ENCODE assay signal across 9 mouse cellular contexts in the genomic region with DNA sequence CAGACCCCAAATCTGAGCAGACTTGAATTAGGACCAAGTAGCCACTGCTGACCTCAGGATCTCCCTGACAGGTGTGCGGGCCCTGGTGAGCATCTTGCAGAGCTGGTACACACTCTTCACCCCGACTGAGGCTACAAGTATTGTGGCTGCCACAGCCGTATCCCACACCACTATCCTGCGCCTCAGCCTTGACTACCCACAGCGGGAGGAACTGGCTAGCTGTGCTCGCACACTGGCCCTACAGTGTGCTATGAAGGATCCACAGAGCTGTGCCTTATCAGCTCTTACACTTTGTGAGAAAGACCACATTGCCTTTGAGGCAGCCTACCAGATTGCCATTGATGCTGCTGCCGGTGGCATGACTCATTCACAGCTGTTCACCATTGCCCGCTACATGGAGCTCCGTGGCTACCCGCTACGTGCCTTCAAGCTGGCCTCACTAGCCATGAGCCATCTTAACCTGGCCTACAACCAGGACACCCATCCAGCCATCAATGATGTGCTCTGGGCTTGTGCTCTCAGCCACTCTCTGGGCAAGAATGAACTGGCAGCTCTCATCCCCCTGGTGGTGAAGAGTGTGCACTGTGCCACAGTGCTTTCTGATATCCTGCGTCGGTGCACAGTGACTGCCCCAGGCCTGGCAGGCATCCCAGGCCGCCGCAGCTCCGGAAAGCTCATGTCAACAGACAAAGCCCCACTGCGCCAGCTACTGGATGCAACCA. TPM values are rescaled to one million over a fixed set of nuclear protein-coding genes. Genes with fewer than 3 reads are reported as not detected.
DNase-seq lines count a peak whose midpoint lies in the region; ATAC-seq lines count a peak whose summit lies in the region.
"Had no signal": no experiment of that assay in that cellular context is flagged by ENCODE, and none has a peak within 500 bp of the region (broad histone marks: within the 10 kb centered on the region; RNA-seq: fewer than 3 reads in every experiment).

No protein-coding gene starts in this region.

- H3K4me1 ChIP-seq in megakaryocyte, embryonic 14.5 days = peaks cover 15% of the 10 kb centered on the region

- H3K4me3 ChIP-seq in megakaryocyte, embryonic 14.5 days (replicated peaks) = peak overlapping the region; percentile 2
- H3K4me3 ChIP-seq: limb, embryonic 15.5 days had no signal

- H3K27me3 ChIP-seq in megakaryocyte, embryonic 14.5 days (replicated peaks) = peaks cover 5% of the 10 kb centered on the region
- H3K27me3 ChIP-seq: limb, embryonic 15.5 days had no signal

- H3K9me3 ChIP-seq in megakaryocyte, embryonic 14.5 days = no peaks in the 10 kb centered on the region
- H3K9me3 ChIP-seq: limb, embryonic 15.5 days had no signal

- DNase-seq in Muller cell, postnatal 12 days (ENCODE audit: inconsistent ontology term) = peak; percentile 96
- DNase-seq in cerebellum, adult 9-10 months = peak; percentile 87
- peak; percentile 71 for DNase-seq in induced T-regulatory cell, adult 2 months (ENCODE audit: low read depth)
- DNase-seq in left cerebral cortex, adult 8-10 months (ENCODE audit: low spot score in 2 of 2) = peak; percentile 43 to 59
- peak; percentile 61 to 72 for DNase-seq in right cerebral cortex, adult 2 months (ENCODE audit: low spot score in 2 of 2)
- DNase-seq in adipocyte (ENCODE audit: low spot score) = no peak

- H3K36me3 ChIP-seq in megakaryocyte, embryonic 14.5 days (replicated peaks; ENCODE audit: low read length) = peaks cover 28% of the 10 kb centered on the region

- peak; percentile 90 for ATAC-seq in frontal cortex, adult (ENCODE audit: low TSS enrichment)

RNA-seq across cellular contexts. Expression of a gene that starts 7.7 kb away (rescaled TPM):
- total RNA-seq in left cerebral cortex, adult 8-10 months (2022) = 10 to 100 TPM; 62.5 to 75.0 (median 67.2) TPM
- 18.0 and 36.2 TPM in 2 replicates for polyA plus RNA-seq in megakaryocyte, embryonic 14.5 days (2012; ENCODE audit: insufficient read depth, low replicate concordance)

RNA-seq across cellular contexts. Expression of a gene that starts 8.6 kb away (rescaled TPM):
- total RNA-seq in left cerebral cortex, adult 8-10 months (2022) = 10 to 100 TPM; 40.3 to 60.2 (median 48.0) TPM
- 7.5 and 16.5 TPM in 2 replicates for polyA plus RNA-seq in megakaryocyte, embryonic 14.5 days (2012; ENCODE audit: insufficient read depth, low replicate concordance)

RNA-seq across cellular contexts. Expression of a gene that starts 32.6 kb away (rescaled TPM):
- 10 to 100 TPM; 19.4 to 23.1 (median 22.5) TPM for total RNA-seq in left cerebral cortex, adult 8-10 months (2022)
- 5.3 TPM in 1 of 2 replicates, not detected in the other for polyA plus RNA-seq in megakaryocyte, embryonic 14.5 days (2012; ENCODE audit: insufficient read depth, low replicate concordance)
